In genomic region chr3:103262802-103263417, GRCm38 (mm10) we compare ENCODE assay signal across 23 mouse cellular contexts. TPM values are rescaled to one million over a fixed set of nuclear protein-coding genes. Genes with fewer than 3 reads are reported as not detected.
DNase-seq lines count a peak whose midpoint lies in the region; ATAC-seq and TF ChIP-seq lines count a peak whose summit lies in the region.
"Had no signal": no experiment of that assay in that cellular context is flagged by ENCODE, and none has a peak within 500 bp of the region (broad histone marks: within the 10 kb centered on the region; RNA-seq: fewer than 3 reads in every experiment).

No protein-coding gene starts in this region.

- H3K36me3 ChIP-seq in hindbrain, postnatal 0 days (ENCODE audit: insufficient read depth, low read length), result no peaks in the 10 kb centered on the region
- H3K36me3 ChIP-seq: embryonic facial prominence, embryonic 15.5 days; forebrain, embryonic 15.5 days; heart, embryonic 10.5 days; hindbrain, embryonic 15.5 days; intestine, embryonic 15.5 days; liver, embryonic 13.5 days; midbrain, embryonic 12.5 days; stomach, embryonic 15.5 days had no signal

- TF ChIP-seq CTCF in hindbrain, postnatal 0 days (IDR thresholded peaks at IDR 0.05; ENCODE audit: low read depth), result no peak

- H3K9ac ChIP-seq in hindbrain, postnatal 0 days (replicated peaks; ENCODE audit: low read length), result no peak overlapping the region
- H3K9ac ChIP-seq: embryonic facial prominence, embryonic 15.5 days; forebrain, embryonic 15.5 days; hindbrain, embryonic 15.5 days; intestine, embryonic 15.5 days; liver, embryonic 13.5 days; midbrain, embryonic 12.5 days; stomach, embryonic 15.5 days had no signal

- peaks cover 5% of the 10 kb centered on the region; the same call in 1 of the 2 replicates for H3K9me3 ChIP-seq in hindbrain, postnatal 0 days (ENCODE audit: low read length)
- H3K9me3 ChIP-seq: embryonic facial prominence, embryonic 15.5 days; forebrain, embryonic 15.5 days; heart, embryonic 10.5 days; intestine, embryonic 15.5 days; liver, embryonic 13.5 days; stomach, embryonic 15.5 days had no signal

- H3K27ac ChIP-seq in hindbrain, postnatal 0 days, result no peak overlapping the region
- H3K27ac ChIP-seq: embryonic facial prominence, embryonic 15.5 days; forebrain, embryonic 15.5 days; heart, embryonic 10.5 days; hindbrain, embryonic 15.5 days; intestine, embryonic 15.5 days; liver, embryonic 13.5 days; midbrain, embryonic 12.5 days; stomach, embryonic 15.5 days had no signal

- ATAC-seq in hindbrain, postnatal 0 days, result no peak
- no peak for ATAC-seq in megakaryocyte progenitor cell, adult 5-6 weeks (replicated peaks; ENCODE audit: poor library complexity)
- ATAC-seq: CD4-positive, CD25-positive, alpha-beta regulatory T cell, adult 4 months; forebrain, embryonic 15.5 days; intestine, embryonic 15.5 days; Patski had no signal

- 93% methylated on average over 12 of the region's 12 CpGs for WGBS in hindbrain, postnatal 0 days

- H3K4me2 ChIP-seq in hindbrain, postnatal 0 days (ENCODE audit: low read depth, low read length), result no peak overlapping the region
- H3K4me2 ChIP-seq: embryonic facial prominence, embryonic 15.5 days; forebrain, embryonic 15.5 days; hindbrain, embryonic 15.5 days; intestine, embryonic 15.5 days; liver, embryonic 13.5 days; midbrain, embryonic 12.5 days; stomach, embryonic 15.5 days had no signal

- H3K4me3 ChIP-seq in hindbrain, postnatal 0 days (ENCODE audit: low read length), result no peak overlapping the region
- H3K4me3 ChIP-seq: embryonic facial prominence, embryonic 15.5 days; forebrain, embryonic 15.5 days; heart, embryonic 10.5 days; hindbrain, embryonic 15.5 days; intestine, embryonic 15.5 days; liver, embryonic 13.5 days; midbrain, embryonic 12.5 days; stomach, embryonic 15.5 days had no signal

- no peaks in the 10 kb centered on the region for H3K4me1 ChIP-seq in hindbrain, postnatal 0 days (ENCODE audit: insufficient read depth, low read length)
- H3K4me1 ChIP-seq: embryonic facial prominence, embryonic 15.5 days; forebrain, embryonic 15.5 days; heart, embryonic 10.5 days; hindbrain, embryonic 15.5 days; intestine, embryonic 15.5 days; liver, embryonic 13.5 days; midbrain, embryonic 12.5 days; stomach, embryonic 15.5 days had no signal

- DNase-seq in urinary bladder, postnatal 36 days (ENCODE audit: low spot score in 2 of 2), result peak; percentile 41 to 54
- no peak for DNase-seq in urinary bladder, postnatal 25 days (ENCODE audit: low spot score)
- DNase-seq in adipocyte (ENCODE audit: low spot score), result peak; percentile 41
- peak; percentile 73 to 83 for DNase-seq in adrenal gland, postnatal 36 days
- no peak for DNase-seq in hindbrain, postnatal 0 days (ENCODE audit: low spot score)
- no peak for DNase-seq in right cerebral cortex, postnatal 4 days
- DNase-seq: cerebellum, adult 9-10 months; kidney, postnatal 36 days; liver, embryonic 13.5 days; lung, adult 2 months; lung, postnatal 14 days; right cerebral cortex, postnatal 25 days; thymus, postnatal 25 days had no signal

- no peaks in the 10 kb centered on the region for H3K27me3 ChIP-seq in hindbrain, postnatal 0 days (ENCODE audit: insufficient read depth, low read length)
- H3K27me3 ChIP-seq: embryonic facial prominence, embryonic 15.5 days; forebrain, embryonic 15.5 days; hindbrain, embryonic 15.5 days; intestine, embryonic 15.5 days; liver, embryonic 13.5 days; midbrain, embryonic 12.5 days; Patski; stomach, embryonic 15.5 days had no signal

RNA-seq across cellular contexts. Expression of gene Trim33, which starts 16.2 kb away (rescaled TPM):
- total RNA-seq in adrenal gland, postnatal 36 days (2021), result 10 to 100 TPM; 33.5 to 43.5 TPM
- 45.9 and 63.3 TPM in 2 replicates for total RNA-seq in hindbrain, postnatal 0 days (2014; rRNA removed)
- 19.3 and 19.9 TPM in 2 replicates for polyA plus RNA-seq in hindbrain, postnatal 0 days (2015; fragmentation: Nextera tagmentation; extraction: Ambion mirVana)
- total RNA-seq in megakaryocyte progenitor cell, adult 5-6 weeks (2015), result 97.0 and 110 TPM in 2 replicates
- 47.9 and 54.6 TPM in 2 replicates for total RNA-seq in megakaryocyte progenitor cell, adult 5-6 weeks (2017)

Comparison
In these comparisons a context has a peak if more than half of its experiments do, and no peak if none do; other contexts are left out.
1. DNase-seq: peak in urinary bladder, postnatal 36 days (2 of 2), adipocyte (single experiment) and adrenal gland, postnatal 36 days (2 of 2); none in urinary bladder, postnatal 25 days (single experiment), hindbrain, postnatal 0 days (single experiment) and right cerebral cortex, postnatal 4 days (single experiment).